Mouse (Mus musculus) kidney, adult 11 months (tissue): ENCODE measurements around the gene Son.

Source experiments
- DNase-seq: peaks from one replicate; pipeline ENCODE4 v3.0.0; 2022

Gene Son

DNA sequence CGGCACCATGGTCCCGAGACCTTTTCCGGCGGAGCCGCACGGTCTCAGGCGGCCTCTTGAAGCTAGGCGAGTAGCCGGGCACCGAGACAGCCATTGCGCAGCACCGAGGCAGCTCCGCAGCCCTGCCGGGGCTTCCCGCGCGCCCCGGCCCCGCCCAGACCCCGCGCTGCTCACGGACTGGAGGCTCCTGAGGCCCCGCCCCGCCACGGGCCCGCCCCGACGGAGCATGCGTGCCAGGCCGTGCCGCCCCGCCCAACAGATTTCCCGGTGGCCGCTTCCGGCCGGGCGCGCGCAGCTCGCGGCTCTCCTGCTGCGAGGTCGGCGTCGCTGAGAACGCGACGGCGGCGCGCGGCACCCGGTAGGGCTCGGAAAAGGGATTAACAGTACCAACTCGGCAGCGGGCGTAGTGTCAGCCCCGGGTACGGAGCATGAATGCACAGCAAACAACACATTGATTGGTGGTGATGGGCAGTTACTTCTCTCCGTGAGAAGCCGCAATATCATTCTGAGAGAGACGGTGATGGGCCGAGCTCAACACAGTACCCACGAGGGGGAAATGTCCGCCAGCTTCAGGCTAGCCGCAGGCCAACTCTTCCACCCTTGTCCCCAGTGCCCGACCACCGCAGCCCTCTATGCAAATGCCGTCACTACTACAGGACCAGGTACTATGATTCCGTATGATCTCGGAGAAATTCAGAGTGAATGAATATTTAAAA is 41.5 kb downstream of the Son start, which contains the start of gene Donson:
Gene Donson (minus strand): TSS at position 152 of the 716 bp plus-strand sequence.
- DNase-seq = peak; percentile 84

DNA sequence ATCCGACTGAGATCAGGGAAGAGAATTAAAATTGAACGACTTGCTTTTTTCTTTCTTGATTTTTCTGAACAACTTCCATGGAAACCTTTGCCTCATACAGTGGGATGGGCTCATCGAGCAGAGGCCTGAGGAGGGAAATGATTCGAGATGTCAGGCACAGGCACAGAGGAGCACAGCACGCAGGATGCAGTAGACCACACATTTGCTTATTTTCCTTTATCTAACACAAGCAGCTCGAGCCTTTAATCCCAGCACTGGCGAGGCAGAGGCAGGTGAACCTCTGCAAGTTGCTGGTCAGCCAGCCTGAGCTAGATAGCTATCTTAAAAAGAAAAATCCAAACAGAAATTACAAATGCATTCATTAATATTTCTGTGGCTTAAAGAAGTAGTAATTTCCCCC is 42.5 kb downstream of the Son start:
- no peak for DNase-seq

DNA sequence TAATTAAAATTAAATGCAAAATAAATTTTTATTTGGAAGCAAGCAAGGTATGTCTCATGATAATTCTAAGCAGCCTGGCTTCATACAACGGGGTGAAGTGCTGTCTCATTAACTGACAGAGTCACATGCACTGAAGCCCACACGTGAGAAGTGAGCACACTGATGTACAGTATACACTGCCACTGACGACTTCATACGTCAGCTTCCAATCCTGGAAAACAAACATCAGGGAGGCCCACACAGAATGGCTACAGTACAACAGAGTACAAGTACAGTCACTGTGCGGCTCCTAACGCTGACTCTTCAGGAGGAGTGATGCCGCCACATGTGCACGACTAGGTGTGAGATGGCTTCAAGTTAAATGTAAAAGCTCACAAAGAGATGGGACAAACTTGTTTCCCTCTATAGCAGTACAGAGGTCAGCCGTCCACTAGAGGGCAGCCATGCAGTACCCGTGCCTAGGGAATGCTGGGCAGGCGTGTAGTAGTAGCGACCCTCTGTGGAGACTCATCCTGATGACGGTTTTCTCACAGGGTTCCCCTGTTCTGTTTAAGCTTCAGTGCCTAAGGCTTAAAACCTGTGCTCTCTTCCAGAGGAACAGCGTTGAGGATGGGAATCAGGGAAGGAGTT is 47.3 kb downstream of the Son start:
- peak; percentile 54 for DNase-seq

DNA sequence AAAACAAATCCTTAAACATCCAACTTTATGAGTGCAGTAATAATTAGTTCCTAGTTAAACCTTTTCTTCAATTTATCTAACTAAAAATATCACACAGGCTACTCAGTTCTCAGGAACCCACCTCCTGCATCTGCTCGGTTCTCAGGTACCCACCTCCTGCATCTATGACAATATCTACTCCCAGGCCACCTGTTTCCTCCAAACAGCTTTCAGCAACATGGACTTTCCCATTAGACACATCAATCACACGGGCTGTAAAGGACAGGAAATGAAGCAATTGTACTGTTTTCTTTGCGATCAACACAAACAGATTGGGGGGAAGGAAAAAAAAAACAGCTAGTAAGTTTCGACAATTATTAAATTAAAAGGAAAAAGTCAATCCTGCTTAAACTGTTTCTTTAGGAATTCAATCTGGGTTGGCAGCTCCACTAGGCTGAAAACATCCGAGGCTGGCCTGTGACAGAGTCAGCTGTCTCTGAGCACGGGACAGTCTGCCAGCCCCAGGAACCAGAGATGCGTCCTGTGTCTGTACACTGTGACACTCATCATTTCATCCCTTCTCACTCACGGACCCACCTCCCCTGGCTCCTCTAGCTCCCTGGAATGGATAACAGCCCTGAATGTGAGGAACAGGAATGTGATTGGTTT is 47.9 kb downstream of the Son start:
- no peak for DNase-seq

DNA sequence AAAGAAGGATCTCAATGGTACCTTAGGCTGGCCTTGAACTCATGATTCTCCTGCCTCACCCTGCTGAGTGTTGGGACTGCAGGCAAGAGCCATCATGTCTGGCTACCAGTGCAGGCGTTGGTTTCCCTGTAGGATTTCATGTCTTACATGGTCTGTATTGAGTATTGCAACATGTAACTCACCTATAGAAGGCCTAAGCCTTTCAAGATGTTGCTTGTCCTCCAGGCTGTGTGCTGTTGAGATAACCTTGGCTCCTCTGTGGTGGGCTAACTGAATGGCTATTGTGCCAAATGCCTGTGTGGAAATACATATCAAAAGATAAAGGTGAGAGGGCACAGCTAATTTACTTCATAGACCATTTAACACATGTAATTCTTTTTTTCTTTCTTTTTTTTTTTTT is 51.7 kb downstream of the Son start:
- no peak for DNase-seq

DNA sequence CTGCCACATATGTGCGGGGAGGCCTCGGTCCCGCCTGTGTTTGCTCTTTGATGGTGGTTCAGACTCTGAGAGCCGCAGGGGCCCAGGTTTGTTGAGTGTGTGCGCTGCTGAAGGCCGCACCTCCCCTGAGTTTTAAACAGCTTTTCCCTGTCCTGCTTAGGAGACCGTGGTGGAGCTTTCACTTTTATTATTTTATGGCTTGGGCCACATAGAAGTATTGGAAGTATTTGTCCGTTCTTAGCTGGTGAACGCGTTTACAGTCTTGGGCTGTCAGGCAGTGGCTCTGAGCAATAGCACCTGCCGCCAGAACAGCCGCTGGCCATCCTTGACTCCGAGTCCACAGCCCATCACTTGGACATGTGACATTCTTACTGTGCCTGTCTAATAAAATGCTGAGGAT is 54.6 kb downstream of the Son start:
- no peak for DNase-seq

DNA sequence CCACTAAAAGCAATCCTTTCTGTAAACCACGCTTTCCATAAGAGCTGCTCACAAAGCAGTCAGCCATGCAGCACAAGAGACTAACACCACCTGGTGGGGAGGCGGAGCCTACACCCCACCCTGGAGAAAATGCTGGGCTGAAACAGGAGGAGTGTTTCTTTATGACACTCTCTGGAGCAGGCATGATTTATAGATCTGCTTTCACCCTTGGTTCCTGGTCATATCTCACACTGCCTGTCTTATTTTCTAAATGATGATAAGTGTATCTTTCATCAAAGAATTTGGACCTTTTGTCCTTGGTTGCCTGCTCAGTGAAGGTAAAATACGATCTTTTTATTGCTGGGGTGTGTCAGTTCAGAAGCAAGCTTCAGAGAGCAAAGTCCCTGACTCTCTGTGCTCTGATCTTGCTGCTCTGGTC is 55.5 kb downstream of the Son start:
- no peak for DNase-seq

DNA sequence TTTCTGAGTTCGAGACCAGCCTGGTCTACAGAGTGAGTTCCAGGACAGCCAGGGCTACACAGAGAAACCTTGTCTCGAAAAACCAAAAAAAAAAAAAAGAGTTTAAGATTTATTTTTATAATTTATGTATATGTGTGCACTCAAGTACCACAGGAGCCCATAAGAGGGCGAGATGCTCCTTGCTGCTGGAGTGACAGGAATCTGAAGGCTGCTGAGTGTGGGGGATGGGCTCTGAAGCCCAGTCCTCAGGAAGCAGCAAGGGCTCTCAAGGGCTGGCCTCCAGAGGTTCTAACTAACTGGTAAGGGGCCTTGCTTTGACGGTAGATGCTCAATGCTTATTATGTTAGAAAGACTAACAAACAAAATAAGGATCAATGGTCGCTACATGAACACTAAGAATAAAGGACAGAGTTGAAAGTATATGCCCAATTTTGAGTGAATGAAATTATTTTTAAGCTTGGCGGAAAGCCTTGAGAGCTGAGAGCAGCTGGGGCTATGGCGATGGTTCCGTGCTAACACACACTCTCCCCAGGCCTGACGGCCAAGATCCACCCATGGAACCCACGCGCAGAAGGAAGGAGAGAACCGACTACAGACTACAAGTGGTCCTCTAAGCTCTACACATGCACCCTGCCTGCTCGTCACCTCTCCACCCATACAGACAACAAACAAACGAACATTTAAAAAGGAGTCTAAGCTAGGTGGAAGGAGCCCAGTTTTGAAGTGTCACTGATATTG is 57.5 kb downstream of the Son start:
- DNase-seq = no peak

DNA sequence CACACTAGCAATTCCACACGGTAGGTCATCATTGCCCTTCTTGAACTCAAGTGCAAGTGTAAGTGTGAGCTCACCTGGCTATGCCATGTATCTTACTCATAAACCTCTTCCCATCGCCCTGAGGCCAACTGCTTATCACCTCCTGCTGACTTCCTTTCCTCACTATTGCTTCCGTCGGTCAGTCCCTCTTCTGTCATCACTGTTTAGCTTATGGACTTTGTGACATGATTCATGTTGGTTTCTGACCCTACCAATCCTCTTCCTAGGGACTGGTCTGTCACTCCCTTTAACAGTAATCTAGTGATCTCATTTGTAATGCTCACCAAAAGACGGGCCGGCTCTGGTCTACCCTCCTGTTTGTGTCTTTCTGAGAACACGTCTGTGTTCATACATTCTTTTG is 62.9 kb downstream of the Son start:
- DNase-seq = no peak

DNA sequence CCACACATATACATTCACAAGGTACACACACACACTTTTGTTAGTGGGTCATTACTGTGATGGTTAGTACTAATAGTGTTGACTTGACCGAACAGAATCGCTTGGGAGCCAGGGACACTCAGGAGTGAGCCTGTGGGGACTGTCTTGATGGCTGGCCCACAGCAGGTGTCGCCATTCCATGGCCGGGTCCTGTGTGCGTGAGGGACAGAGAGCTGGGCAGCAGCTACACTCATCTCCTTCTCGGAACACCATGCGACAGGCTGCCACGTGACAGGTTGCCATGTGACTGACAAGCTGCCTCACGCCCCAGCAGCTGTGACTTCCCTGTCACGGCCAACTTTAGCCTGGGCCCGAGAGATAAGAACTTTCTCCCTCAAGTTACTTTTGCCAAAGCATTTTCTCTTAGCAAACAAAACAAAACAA is 69.6 kb downstream of the Son start:
- no peak for DNase-seq

DNA sequence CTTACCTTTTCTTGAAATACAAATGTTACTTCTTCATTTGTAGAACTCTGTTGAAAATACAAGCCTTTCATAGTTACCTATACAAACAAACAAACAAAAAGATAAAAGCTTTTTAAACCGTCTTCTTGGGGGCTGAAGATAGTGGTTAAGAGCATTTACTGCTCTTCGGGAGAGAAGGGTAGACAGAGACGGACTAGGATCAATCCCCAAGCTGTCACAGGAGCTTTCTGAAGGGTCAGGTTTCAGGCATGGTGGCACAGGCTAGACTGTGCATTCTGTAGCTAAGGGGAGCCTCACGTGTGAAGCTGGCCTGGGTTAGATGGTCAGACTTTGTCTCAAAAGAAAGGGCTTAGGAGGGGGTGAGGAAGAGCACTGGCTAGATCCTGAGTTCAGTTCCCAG is 70.1 kb downstream of the Son start:
- DNase-seq = no peak

DNA sequence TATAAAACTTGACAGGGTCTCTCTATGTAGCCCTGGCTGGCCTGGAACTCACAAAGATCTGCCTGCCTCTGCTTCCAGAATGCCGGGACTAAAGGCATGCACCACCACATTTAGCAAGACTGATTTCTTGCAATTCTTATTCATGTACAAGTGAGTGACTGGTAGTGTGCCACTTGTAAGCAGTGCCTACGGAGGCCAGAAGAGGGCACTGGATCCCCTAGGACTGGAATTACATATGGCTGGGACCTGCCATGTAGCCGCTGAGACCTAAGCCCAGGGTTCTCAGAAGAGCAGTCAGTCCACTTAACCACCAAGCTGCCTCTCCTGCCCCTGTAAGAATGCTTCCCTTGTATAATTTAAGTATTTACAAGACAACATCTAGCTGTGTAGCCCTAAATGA is 76.9 kb downstream of the Son start:
- DNase-seq = peak; percentile 65

DNA sequence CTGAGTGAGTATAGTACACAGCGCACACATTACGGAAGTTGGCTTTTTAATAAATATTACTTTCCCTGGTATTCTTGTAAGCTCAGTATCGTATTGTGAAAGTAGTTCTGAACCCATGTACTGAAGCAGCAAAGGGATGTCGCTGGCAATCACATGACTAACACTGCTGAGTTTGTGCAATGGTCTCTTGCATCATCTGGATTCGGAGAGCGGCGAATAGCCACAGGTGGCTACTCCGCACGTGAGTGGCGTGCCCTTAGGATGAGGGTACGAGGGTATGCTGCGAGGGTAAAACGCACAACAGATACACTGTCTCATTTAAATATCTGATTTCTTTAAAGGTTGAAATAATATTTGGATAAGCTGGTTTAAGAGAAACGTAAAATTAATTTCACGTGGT is 80.1 kb downstream of the Son start:
- DNase-seq = peak; percentile 19

DNA sequence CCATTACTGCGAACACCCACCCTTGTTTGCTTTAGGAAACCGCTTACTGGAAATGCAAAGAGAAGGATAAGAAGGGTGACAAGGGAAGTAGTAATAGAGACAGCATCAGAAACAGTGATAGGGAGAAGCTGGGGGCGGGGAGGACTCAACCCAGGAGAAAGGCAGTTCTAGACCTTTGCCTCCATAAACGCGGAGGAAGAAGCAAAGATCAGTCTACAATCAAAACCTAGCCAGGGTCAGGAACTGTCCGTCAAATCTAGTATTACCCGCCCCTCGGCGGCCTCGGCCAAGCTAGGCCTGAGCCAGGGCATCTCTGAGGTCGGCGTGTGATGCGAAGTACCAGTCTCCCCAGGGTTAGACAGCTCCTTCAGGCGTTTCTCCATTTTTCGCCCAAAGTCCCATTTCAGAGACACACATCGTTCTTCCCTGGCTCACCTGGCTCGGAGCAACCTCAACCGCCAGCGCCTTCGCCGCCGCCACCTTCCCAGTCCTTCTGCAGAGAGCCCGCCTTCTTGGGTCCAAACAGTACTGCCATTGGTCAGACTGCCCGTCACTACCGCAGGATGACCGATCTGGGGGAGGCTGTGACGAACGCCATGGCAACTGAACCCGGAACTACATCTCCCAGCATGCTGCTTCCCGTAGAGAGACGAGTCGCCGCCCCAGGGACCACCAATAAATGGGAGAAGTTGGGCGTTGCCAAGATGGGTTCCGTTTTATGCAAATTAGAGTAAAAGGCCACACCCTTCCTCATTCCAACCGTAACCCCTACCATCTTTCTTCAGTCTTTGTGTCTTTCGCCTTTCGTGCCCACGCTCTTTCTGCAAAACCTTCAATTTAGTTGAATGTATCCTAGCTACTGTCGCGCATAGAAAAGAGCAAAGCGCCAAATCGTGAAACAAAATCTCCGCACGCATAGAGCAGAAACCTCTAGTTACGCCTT is 81.1 kb downstream of the Son start, which contains the start of gene Cryzl1:
Gene Cryzl1 (minus strand): TSS at position 853 of the 943 bp plus-strand sequence.
- DNase-seq = peak; percentile 100
